Mouse (Mus musculus): Measurements from ENCODE around the gene Uspl1.

The Uspl1 gene

DNA sequence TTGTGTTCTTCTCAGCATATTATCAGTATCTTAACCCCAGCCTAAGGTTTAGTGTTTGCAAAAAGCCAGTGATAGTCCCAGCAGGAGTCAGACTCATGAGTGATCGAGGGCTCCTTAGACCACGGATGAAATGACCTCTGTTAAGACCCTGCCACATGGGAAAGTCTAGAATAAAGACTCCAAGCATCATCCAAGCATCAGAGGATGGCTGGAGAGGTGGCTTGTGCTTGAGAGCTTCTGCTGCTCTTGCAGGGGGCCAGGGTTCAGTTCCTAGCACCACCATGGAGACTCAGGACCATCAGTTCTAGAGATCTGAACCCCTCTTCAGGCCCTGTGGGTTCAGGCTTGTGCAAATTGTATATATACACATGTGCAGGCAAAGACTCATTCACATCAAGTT lies 16.1 kb upstream of the Uspl1 start:
- DNase-seq (ENCODE audit: low spot score): no peak

DNA sequence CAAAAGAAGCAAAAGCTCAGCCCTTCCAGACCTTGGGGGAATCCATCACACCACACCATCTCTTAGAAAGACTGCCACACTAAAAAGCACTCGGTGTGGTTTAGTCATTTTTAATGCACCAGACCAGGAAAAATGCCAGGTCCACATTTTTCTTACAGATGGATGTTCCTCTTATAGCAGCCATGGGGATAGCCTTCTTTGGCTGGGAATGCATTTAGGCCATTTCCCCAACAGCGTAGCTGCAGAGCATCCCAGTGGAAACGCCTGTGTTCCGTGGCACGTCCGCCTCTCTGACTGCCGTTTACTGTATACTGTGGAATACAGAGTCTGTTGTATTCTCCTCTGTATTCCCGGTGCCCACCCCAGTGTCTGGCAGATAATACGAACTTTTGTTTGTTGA lies 15.3 kb upstream of the Uspl1 start:
- no peak for DNase-seq (ENCODE audit: low spot score)

DNA sequence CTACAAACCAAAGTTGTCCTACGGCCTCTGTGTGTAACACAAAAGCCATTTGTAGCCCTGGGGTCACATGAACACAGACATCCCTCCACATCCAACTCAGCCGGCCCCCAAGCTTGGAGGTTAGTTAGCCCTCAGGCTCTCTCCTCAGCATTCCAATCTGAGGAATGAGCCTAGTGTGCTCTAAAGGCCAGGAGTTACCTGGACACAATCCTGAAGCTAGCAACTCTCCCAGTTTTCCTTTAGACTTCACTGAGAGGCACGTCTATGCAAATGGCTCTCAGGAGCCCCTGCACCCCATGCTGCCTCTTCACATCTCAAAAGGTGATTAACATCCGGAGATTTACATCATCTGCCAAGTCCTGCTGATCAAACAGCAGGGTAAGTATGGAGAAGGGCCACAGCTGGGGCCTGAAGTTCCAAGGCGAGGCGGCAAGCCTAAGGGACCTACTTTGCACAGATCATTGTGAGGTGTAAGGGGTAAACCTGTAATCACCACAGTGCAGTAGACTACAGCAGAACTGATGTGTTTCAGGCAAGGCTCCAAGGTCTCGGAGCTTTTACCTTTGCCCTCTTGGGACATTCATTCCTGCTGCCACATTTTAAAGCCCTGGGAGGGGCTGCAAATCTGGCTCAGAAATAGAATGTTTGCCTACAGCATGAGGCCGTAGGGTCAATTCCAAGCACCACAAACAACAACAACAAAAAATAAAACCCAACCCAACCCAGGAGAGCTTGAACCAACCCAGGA lies 13.1 kb upstream of the Uspl1 start:
- DNase-seq (ENCODE audit: low spot score): no peak

DNA sequence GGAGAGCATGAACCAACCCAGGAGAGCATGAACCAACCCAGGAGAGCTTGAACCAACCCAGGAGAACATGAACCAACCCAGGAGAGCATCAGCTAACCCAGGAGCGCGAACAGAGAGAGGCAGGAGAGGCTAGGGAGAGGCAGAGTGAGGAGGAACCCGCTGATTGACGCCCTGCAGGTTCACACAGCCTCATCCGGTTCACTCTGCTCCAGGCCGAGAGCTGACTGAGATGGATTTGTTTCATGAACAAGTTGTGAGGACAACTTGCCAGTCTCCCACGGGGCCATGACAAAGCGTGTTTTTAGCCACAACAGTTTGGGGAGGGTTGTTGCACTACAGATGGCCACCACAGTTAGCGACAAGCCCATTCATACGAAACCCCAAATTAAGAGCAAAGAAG lies 11.9 kb upstream of the Uspl1 start:
- no peak for DNase-seq (ENCODE audit: low spot score)

DNA sequence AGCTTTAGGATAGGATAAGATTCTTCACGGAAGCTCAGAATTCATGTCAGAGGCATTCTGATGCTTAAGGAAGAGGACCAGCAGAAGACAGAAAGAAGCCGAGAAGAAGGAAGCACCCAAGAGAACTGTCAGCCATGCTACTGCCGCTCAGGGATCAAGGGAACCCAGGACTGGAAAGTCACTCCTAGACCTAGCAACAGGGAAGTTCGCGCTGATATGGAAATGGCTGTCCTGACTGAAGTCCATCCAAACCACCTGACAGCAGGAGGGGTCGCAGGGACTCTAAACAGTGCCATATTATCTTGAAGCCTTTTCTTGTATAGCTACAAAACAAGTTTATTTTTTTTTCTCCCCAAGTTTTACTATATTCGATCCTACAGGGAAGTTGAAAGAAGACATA lies 9.6 kb upstream of the Uspl1 start:
- DNase-seq (ENCODE audit: low spot score): no peak

DNA sequence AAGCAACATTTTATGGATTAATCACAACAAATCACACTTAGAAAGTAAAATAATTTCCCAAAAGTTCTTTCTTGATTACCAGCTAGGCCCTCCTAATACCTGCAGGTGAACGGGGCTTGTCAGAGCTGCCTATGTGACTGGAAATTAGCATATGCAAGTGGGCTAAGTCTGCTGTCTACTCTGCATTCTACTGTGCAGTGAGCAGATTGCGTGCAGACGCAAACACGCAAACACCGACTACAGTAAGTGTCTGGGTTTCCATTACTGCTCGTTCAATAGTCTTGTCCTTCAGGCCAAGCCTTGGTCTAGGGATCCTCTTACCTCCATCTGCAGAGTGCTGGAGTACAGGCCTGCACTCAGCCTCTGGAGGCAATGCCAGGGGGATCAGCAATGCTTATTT lies 8.4 kb upstream of the Uspl1 start:
- DNase-seq (ENCODE audit: low spot score): no peak

DNA sequence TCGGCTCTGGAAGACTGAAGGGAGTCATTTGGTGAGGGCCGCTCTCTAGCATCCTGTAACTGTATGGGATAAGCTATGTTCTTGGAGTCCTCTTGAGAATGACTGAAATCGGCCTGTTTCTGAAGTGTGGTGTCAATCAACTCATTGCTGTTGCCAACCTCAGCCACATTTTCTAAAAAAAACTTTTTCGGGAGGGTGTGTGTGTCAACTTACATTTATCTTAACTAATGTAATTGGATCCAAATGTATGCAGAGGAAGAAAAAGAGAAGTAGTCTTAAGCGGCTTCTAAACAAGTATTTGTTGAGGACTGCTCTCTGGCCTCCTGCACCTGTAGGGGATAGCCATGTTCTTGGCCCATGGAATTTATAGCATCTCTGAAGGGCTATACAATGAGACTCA lies 6.1 kb upstream of the Uspl1 start:
- no peak for DNase-seq (ENCODE audit: low spot score)

DNA sequence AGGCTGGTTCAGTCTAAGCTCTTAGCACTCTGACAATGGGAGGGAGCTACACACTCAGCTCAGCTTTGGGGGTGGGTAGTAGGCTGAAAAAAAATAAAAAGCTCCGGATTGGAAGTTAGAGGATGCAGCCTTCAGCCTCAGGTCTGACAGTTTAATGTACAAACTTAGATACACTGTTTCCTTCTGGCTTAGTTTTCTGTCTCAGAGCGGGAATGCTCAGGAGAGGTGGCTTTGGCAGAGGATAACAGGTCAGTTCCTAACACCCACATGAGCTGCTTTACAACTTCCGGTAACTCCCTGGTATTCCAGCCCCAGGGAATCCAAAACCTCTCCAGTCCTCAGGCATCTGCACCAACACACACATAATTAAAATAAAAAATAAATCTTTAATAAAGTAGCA lies 4.3 kb upstream of the Uspl1 start:
- DNase-seq (ENCODE audit: low spot score): no peak

DNA sequence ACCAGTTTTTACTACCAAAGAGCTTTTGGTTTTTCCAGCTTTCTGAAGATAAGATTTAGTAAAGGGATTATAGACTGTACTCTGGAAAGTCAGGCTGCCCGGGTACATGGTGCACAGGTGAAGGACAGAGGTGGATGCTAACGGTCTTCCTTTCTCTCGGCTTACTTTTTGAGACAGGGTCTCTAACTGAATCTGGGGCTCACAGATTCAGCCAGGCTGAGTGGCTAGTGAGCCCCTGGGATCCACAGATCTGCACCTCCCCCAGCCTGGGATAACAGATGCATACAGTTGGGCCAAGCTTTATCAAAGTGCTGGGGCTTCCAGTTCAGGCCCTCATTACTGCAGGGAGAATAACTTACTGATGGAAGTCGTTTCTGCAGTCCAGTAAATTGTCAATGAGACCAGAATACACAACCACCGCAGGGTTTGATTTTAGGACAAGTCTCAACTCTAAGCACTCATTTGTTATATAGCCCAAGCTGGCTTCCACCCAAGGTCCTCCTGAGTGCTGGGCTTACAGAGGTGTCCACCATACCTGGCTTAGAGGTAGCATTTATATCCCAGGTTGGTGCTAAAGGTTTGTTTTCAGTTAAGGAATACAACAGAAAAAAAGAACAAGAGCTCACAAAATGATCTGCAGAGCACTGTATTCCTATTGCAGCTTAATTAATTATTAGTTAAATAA lies 1.8 kb upstream of the Uspl1 start:
- DNase-seq (ENCODE audit: low spot score): no peak

DNA sequence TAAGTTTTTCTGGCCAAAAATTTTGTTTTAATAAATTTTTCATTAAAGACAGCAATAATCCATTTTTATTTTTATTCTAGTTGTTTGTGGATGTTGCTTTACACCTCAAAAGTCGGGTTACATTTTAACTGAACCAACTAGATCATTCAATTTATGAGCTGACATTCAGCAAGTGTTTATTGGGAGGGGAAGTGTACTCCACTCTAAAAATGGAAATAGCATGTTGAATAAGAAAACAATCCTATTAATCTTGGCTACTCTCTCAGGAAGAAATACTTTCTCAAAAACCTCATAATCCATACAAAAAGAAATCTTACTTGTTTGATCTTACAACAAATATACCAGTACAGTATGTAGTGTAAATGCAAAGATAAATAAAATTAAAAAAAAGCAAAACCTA lies 1.0 kb upstream of the Uspl1 start:
- DNase-seq (ENCODE audit: low spot score): no peak

DNA sequence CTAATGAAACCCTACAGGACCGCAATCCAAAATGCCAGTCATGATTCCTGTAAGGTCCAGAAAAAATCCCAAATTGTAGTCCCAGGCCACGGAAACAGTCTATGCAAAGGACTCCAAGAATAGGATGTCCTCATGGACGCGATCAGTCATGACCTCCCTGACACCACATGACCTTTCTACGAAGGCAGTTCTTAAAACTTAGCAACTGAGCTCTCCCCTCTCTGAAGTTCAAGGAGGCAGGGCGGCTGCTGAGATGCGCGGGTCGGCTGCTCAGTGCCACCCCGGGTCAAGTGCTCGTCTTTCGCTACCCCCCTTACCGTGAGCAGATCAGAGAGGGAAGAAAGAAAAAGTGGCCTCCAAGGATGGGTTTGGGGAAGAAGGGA lies 438 bp upstream of the Uspl1 start:
- peak; percentile 36 for DNase-seq (ENCODE audit: low spot score)

DNA sequence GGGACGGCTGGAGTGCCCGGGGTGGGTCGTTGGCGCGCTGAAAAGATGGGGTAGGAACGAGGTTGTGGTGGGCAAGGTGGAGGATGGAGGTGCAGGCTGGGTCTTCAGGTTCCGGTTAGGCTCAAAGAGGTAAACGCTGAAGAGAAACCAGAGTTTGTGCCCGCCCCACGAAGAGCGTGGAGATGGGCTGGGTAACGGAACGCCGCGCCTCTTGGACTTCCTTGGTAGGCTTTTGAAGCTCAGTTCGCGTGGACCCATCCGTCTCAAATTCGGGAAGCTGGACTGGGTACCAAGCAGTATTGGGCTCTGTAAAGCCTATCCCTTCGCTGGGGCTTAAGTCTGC lies 665 bp downstream of the Uspl1 start:
- DNase-seq (ENCODE audit: low spot score): no peak

DNA sequence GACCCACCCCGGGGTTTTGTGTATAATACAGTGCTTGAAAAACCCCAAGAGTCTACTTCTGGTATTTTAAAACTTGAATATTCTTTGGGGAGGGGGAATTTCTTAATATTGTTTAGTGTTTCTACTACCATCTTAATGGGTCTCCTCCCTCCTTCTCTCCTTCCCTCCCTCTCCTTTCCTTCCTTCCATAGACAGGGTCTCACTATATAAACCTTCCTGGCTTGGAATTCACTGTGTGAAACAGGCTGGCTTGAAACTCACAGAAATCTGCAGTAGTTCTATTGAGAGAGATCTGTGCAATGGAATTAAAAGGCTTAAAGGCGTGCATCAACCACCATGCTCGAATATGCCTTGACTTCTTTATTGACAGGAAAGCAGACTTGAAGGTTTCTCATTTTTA lies 1.7 kb downstream of the Uspl1 start:
- no peak for DNase-seq (ENCODE audit: low spot score)

DNA sequence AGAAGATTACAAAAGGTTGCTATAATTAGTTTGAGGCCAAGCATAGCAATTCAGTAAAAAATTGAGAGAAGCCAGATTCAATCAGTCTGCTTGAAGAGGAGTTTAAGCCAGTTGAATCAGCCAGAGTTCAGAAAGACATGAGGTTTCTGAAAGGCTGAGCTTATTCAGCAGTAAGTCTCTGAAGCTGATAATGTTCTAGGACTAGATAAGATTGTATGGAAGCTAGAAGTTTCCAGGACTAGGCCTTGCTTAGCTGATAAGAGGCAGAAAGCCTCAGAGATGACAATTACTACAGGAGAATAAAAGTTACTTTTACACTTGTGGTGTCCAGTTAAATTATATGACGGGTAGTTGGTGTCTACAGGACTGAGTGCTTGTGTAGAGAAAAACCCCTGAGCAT lies 6.0 kb downstream of the Uspl1 start:
- no peak for DNase-seq (ENCODE audit: low spot score)

DNA sequence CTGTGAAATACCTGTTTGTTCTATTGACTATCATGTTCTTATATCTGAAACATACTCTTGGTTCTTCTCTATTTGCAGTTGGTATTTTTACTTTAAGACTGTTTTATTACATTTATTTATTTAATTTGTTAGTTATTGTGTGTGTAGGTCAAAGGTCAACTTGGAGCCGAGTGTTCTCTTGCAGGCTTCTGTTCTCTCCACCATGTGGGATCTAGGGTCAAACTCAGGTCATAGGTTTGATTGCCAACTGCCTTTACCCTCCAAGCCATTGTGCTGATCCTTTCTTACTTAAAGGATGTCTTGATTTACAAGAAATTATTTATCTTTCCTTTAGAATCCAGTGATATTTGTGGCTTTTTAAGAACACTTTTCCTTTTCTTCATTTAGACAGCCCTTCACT lies 12.5 kb downstream of the Uspl1 start:
- DNase-seq (ENCODE audit: low spot score): no peak

DNA sequence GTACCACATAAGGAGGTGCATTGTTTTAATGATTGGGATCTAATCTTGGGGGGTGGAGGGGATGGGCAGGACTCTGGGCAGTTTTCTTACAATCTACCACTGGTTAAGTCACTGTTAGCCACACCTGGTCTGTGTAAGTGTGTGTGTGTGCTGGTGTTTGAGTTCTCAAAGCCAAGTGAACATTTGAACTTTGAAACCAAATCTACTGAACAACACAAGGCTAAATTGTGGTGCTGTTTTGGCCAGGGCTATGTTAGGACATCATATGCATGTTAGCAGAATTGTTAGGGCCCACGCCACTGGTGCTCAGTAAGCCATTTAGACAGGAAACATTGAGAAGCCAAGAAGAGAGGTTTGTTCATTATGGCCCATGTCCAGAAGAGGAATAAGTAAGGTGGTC lies 14.6 kb downstream of the Uspl1 start:
- no peak for DNase-seq (ENCODE audit: low spot score)

DNA sequence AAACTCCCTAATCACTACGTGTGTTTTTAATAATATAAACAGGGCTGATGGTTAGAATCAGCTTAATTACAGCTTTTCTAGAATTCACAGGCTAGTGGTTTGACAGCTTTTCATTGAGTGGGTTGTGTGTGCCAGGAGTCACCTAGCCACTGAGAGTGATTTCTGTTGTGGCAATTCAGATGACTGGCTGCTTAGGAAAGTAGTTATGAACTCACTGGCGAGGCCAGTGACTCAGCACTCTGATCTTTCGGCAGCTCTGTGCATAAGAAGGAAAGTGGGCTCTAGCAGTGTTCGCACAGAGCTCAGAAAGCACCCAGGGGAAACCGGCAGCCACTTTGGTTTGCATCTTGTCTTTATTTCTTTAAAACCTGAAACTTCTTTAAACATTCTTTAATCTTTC lies 18.8 kb downstream of the Uspl1 start:
- no peak for DNase-seq (ENCODE audit: low spot score)

DNA sequence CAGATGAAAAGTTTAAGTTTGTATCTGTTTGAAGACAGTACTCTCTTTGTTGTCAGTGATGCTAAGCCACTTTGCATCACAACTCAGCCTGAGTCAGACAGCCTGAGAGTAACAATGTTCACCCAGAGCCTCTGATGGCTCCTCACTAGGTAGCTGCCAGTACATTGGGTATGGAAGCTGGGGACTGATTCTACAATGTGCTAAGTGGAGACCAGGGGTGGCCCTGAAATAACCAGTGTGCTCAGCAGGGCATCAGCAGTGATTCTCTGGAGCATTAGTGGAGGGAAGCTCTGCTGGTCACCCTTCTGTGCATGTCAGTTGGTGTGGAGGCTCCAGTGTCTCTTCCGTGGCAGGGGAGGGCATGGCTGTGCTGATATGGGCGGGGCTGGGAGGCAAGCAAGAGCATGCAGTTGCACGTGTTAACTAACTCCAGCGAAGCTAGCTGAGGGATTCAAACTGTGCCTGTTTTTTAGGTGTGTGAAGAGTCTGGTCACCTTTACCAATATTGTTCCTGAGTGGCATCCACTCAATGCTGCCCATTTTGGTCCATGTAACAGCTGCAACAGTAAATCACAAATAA lies 19.7 kb downstream of the Uspl1 start:
- no peak for DNase-seq (ENCODE audit: low spot score)

DNA sequence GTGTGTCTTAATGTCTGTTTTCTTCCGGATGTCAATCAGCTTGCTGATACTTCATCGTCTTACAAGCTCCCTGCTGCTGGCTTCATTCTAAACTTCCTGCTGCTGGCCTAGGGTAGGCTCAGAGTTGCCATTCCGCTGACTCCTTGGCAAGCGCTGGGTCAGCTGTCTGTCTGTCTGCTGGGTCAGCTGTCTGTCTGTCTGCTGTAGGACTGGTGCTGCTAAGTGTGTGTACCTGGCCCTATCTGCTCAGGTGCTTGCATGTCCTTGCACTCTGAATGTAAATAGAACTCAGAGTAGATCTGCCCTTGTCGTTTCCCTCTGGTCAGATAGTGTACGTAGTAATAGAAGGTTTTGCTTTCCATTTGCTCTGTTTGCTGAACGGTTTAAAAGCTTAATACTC lies 20.7 kb downstream of the Uspl1 start:
- DNase-seq (ENCODE audit: low spot score): no peak

DNA sequence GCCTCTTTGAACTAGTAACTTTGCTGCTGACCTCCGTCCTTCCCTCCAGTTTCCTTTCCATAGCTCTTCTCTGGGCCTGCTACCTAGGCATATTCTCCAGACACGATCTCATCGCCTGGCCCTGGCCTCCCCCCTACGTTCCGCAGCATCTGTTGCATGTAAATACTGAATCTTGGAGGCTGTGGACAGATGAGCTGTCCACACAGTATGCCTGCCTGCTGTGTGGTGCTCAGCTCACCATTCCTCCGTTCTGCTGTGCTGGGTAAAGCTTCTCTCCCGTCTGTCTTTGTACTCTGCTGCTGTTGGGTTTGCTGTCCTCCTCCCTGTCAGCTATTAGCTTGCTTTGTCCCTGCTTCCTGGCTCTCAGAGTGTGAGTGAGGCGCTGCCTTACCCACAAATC lies 21.1 kb downstream of the Uspl1 start:
- DNase-seq (ENCODE audit: low spot score): no peak

DNA sequence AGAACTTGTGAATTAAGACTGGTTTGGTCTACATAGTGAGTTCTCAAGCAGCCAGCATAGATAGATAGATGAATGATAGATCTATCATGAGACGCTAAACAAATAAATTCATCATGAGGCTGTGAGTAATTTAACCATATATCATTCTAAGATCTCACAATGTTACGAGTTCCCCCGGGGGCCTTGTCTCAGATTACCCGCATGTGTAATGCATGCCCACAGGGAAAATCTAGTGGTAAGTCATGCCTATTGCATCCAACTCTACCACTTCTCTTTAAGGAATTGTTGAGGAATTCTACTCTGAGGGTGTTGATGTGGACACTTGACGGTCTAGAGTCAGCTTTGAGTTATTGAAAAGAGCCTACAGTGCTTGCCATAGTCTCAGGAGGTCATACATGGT lies 22.1 kb downstream of the Uspl1 start:
- DNase-seq (ENCODE audit: low spot score): no peak

DNA sequence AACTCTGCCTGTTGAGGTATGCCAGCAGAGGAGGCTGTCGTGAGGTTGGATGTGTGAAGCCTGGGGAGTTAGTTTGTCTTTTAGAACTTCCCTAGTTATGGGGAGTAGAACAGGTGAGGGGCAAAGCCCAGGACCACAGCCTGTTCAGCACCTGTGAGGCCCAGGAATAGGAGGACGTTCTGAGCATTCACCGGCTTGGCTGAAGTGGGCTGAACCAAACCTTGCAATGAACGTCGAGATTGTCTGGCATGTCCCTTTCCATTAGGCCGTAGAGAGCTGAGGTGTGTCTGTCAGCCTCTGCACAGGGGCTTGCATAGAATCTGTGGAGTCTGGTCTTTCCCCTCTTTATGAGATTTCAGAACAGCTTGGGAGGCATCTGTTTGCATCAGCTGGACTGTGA lies 23.5 kb downstream of the Uspl1 start:
- DNase-seq (ENCODE audit: low spot score): no peak

DNA sequence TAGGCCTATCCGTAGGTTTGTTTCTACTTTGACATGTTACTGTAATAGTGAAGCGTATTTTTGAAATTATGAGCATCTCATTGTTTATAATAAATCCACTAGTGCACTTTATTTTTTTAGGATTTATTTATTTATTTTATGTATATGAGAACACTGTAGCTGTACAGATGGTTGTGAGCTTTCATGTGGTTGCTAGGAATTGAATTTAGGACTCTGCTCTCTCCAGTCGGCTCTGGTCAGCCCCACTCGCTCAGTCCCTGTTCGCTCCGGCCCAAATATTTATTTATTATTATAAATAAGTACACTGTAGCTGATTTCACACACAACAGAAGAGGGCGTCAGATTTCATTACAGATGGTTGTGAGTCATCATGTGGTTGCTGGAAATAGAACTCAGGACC lies 24.6 kb downstream of the Uspl1 start:
- no peak for DNase-seq (ENCODE audit: low spot score)

DNA sequence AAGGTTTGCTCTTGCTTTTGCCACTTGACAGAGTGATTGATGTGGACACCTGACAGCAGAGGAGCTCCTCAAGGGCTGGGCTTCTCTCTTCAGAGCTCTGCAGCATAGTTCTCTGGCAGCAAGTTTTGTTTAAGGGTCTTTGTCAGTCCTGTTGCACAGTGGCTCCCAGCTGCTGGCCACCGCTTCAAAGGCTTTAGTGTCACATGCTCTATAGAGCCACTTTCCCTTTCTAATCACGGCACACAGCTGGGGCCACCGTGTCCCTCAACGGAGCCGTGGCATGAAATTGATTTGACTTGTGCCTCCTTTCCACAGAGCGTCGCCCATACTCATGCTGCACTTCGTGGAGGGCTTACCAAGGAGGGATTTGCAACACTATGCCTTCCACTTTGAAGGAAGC lies 25.2 kb downstream of the Uspl1 start:
- DNase-seq (ENCODE audit: low spot score): no peak

Measured in layer of hippocampus, adult 9-10 months (tissue).